Mouse (Mus musculus): ENCODE results near the gene Slc50a1. TPM values are rescaled to one million over a fixed set of nuclear protein-coding genes. Genes with fewer than 3 reads are reported as not detected.

Gene Slc50a1
- polyA plus RNA-seq, 1 experiment from 2014 or later = 38.1 TPM

DNA sequence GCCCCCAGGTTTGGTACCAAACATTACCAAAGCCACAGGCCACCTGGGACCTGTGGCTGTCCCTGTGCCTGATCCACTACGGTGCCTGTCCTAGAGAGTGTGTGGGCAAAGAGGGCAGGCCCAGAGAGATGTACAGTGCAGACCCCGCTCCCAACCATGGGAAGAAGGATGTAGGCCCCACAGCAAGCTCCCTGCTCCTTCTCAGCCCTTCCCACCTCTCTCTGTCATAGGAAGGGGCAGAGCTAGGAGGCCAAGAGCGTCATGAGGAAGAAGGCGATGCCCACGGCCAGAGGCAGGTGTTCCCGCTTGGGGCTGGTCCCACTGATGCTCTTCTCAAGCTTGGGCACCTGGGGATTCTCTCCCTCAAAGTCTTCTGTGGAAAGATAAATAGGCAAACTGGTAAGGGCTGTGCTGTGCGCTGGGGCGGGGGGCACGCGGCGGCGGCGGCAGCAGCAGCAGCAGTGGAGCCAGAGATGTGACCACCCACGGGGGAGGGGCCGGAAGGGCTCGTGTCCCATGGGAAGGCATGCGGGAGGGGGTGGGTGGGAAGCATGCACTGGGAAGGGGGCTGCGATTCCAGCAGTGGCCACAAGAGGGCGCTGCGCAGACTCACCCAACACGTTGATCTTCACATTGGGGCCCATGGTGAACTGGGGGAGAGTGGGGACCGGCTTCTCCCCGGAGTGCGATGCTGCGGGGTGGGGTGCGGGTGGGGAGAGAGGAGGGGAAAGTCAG lies 45.0 kb upstream of the Slc50a1 start:
- H3K9me3 ChIP-seq (ENCODE audit: control insufficient read depth, low read length) = no peaks in the 10 kb centered on the region
- peaks cover 27% of the 10 kb centered on the region for H3K27me3 ChIP-seq (ENCODE audit: control insufficient read depth, insufficient read depth, low read length)
- peak; percentile 84 for DNase-seq
- H3K4me3 ChIP-seq (replicated peaks; ENCODE audit: low read depth, low read length) = 0 out of 2 replicates have a peak overlapping the region, but pooled peaks have one; percentile 12
- 7% methylated on average over 26 of the region's 26 CpGs for WGBS
- H3K4me2 ChIP-seq (ENCODE audit: low read length) = peak overlapping the region; percentile 45
- H3K9ac ChIP-seq (replicated peaks; ENCODE audit: low read length) = 0 out of 2 replicates have a peak overlapping the region, but pooled peaks have one; percentile 25
- 0 out of 2 replicates have a peak, but pooled peaks have one; percentile 15 for ATAC-seq (ENCODE audit: low FRiP score, low TSS enrichment)
- H3K27ac ChIP-seq (replicated peaks; ENCODE audit: low read depth, low read length) = no peak overlapping the region
- peaks cover 42% of the 10 kb centered on the region for H3K4me1 ChIP-seq (ENCODE audit: control insufficient read depth, insufficient read depth, low read length)
- H3K36me3 ChIP-seq (ENCODE audit: control insufficient read depth, insufficient read depth, low read length) = peaks cover 22% of the 10 kb centered on the region

DNA sequence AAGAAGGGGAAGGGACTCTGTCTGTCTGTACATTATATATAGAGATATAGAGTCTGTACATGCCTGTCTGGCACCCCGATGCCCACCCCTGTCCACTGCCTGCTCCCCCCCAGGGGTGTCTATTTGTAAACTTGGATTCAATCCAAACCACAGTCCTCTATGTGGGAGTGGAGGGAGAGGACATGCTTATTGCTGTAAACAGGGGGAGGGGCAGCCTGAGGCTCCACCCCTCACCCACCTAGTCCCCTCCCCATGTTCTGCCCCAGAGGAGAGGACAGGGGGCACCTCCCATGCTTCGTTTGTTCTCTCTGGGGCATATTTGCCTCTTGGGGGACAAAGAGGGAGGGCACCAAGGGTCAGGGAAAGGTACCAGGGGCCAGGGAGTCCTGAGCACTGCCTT lies 44.4 kb upstream of the Slc50a1 start:
- H3K4me2 ChIP-seq (ENCODE audit: low read length) = peak overlapping the region; percentile 45; the same call in 1 of the 2 replicates
- peaks cover 22% of the 10 kb centered on the region for H3K36me3 ChIP-seq (ENCODE audit: control insufficient read depth, insufficient read depth, low read length)
- DNase-seq (no peak), ATAC-seq (ENCODE audit: low FRiP score, low TSS enrichment) (no peak)
- WGBS = 29% methylated on average over 2 of the region's 2 CpGs
- no peak overlapping the region for H3K9ac ChIP-seq (replicated peaks; ENCODE audit: low read length)
- no peak overlapping the region for H3K27ac ChIP-seq (replicated peaks; ENCODE audit: low read depth, low read length)
- no peak overlapping the region for H3K4me3 ChIP-seq (replicated peaks; ENCODE audit: low read depth, low read length)
- H3K9me3 ChIP-seq (ENCODE audit: control insufficient read depth, low read length) = no peaks in the 10 kb centered on the region
- H3K27me3 ChIP-seq (ENCODE audit: control insufficient read depth, insufficient read depth, low read length) = peaks cover 27% of the 10 kb centered on the region
- H3K4me1 ChIP-seq (ENCODE audit: control insufficient read depth, insufficient read depth, low read length) = peaks cover 37% of the 10 kb centered on the region

DNA sequence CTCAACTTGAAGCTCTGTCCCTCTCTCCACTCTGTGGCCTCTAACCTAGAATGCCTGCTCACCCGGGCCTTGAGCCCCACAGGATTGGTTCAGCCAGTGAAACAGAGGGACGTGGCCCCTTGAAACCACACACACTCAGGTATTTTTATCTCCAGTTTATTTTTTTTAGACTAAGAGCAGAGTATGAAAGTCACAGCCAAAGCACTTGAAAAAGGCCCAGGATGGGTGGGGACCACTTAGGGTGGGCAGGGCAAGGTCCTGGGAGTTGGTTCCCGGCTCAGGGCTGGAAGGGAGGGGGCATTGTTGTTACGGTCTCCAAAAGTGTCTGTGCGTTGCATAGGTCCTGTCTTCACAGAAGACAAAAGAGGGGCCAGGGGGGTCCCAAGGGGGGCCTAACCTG lies 44.0 kb upstream of the Slc50a1 start:
- H3K27me3 ChIP-seq (ENCODE audit: control insufficient read depth, insufficient read depth, low read length) = peaks cover 23% of the 10 kb centered on the region
- H3K4me2 ChIP-seq (ENCODE audit: low read length) = no peak overlapping the region
- DNase-seq (no peak), ATAC-seq (ENCODE audit: low FRiP score, low TSS enrichment) (no peak)
- peaks cover 22% of the 10 kb centered on the region for H3K36me3 ChIP-seq (ENCODE audit: control insufficient read depth, insufficient read depth, low read length)
- no peak overlapping the region for H3K27ac ChIP-seq (replicated peaks; ENCODE audit: low read depth, low read length)
- H3K4me1 ChIP-seq (ENCODE audit: control insufficient read depth, insufficient read depth, low read length) = peaks cover 33% of the 10 kb centered on the region
- no peak overlapping the region for H3K9ac ChIP-seq (replicated peaks; ENCODE audit: low read length)
- 70% methylated on average over 5 of the region's 5 CpGs for WGBS
- H3K9me3 ChIP-seq (ENCODE audit: control insufficient read depth, low read length) = no peaks in the 10 kb centered on the region
- no peak overlapping the region for H3K4me3 ChIP-seq (replicated peaks; ENCODE audit: low read depth, low read length)

DNA sequence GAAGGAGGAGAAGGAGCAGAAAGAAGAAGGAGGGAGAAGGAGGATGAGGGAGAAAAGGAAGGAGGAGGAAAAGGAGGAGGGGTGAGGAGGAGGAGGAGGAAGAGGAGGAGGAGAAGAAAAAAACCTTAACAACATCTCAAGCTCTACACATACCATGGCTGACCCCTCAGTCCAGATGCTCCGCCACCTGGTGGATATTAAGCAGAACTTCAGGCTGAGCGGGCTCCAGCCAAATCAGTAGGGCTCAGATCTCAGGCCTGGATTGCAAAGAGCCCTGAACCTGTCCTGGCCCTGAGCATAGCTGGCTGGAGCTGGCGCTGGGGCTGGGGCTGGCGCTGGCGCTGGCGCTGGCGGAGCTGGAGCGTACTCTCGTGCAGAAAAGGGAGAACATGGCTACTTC lies 37.7 kb upstream of the Slc50a1 start:
- H3K4me2 ChIP-seq (ENCODE audit: low read length) = no peak overlapping the region
- WGBS = 3% methylated on average over 9 of the region's 9 CpGs

DNA sequence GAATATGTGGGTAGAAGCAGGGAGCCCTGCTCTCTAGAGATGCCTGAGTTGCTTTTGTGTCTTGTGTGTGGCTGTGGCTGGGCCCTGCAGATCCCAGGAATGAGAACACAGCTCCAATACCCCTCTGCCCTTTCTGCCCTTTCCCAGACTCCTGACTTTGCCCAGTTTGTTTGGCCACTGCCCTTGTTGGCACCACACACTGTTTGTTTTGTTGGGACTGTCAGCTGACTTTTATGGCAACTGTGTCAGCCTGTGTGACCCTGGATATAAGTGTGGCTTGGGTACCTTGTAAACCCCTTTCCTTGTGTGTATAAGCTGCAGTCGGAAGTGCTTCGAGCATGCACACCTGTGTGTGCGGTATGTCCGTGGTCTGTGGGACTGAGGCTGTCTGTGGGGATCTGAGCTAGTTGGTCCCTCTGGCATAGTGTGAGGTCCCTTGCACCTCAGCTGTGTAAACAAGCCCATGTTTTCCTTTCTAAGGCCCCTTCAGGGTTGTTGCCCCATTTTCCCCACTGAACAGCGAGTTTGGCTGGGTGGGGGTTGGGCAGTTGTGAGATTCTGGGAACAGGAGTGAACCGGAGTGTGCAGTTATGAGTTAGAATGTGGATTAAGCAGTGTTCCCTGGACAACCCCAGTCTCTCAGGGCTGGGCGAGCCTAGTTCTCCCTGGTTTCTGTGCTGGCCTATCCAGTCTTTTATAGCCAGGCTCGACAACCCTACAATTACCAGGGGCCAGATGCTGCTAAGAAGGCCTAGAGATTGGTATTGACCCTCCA lies 35.4 kb upstream of the Slc50a1 start:
- Histone ChIP-seq H3K36me3 (ENCODE audit: control insufficient read depth, insufficient read depth, low read length) (no peaks in the 10 kb centered on the region), H3K27ac (replicated peaks; ENCODE audit: low read depth, low read length) (no peak overlapping the region), H3K9ac (replicated peaks; ENCODE audit: low read length) (no peak overlapping the region), H3K27me3 (ENCODE audit: control insufficient read depth, insufficient read depth, low read length) (no peaks in the 10 kb centered on the region), H3K9me3 (ENCODE audit: control insufficient read depth, low read length) (no peaks in the 10 kb centered on the region), H3K4me1 (ENCODE audit: control insufficient read depth, insufficient read depth, low read length) (no peaks in the 10 kb centered on the region), H3K4me3 (replicated peaks; ENCODE audit: low read depth, low read length) (no peak overlapping the region), H3K4me2 (ENCODE audit: low read length) (no peak overlapping the region)
- DNase-seq (no peak), ATAC-seq (ENCODE audit: low FRiP score, low TSS enrichment) (no peak)
- 79% methylated on average over 8 of the region's 8 CpGs for WGBS

More for the DNA sequence above, 37.7 kb upstream of the Slc50a1 start:
- DNase-seq (peak; percentile 90), ATAC-seq (ENCODE audit: low FRiP score, low TSS enrichment) (peak; percentile 50; the same call in 1 of the 2 replicates)
- H3K27me3 ChIP-seq (ENCODE audit: control insufficient read depth, insufficient read depth, low read length) = no peaks in the 10 kb centered on the region
- H3K9ac ChIP-seq (replicated peaks; ENCODE audit: low read length) = no peak overlapping the region
- no peak overlapping the region for H3K4me3 ChIP-seq (replicated peaks; ENCODE audit: low read depth, low read length)
- no peak overlapping the region for H3K27ac ChIP-seq (replicated peaks; ENCODE audit: low read depth, low read length)
- H3K9me3 ChIP-seq (ENCODE audit: control insufficient read depth, low read length) = no peaks in the 10 kb centered on the region
- 0 out of 2 replicates have a peak, but pooled peaks cover 2% of the 10 kb centered on the region for H3K36me3 ChIP-seq (ENCODE audit: control insufficient read depth, insufficient read depth, low read length)
- no peaks in the 10 kb centered on the region for H3K4me1 ChIP-seq (ENCODE audit: control insufficient read depth, insufficient read depth, low read length)

DNA sequence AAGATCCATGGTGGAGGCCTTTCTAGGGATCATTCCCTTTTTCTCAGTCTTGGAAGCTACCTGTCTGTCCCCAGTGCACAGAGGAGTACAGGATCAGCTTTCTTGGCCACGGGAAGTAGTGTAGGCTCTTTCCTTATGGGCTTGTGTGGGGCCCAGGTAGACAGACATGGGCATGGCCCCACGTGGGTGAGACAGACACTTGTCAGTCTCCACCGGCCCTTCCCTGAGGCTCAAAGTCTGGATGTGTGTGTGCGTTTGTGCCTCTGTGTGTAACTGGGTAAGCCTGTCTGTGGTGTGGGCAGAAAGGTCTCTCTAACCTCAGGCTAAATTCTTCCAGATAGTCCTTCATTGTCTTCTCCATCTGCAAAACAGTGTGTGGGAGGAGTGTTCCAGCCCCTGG lies 34.7 kb upstream of the Slc50a1 start:
- no peak overlapping the region for H3K4me2 ChIP-seq (ENCODE audit: low read length)
- no peak overlapping the region for H3K4me3 ChIP-seq (replicated peaks; ENCODE audit: low read depth, low read length)
- DNase-seq (no peak), ATAC-seq (ENCODE audit: low FRiP score, low TSS enrichment) (no peak)
- WGBS = 72% methylated on average over 4 of the region's 4 CpGs
- no peaks in the 10 kb centered on the region for H3K27me3 ChIP-seq (ENCODE audit: control insufficient read depth, insufficient read depth, low read length)
- no peaks in the 10 kb centered on the region for H3K4me1 ChIP-seq (ENCODE audit: control insufficient read depth, insufficient read depth, low read length)
- no peaks in the 10 kb centered on the region for H3K36me3 ChIP-seq (ENCODE audit: control insufficient read depth, insufficient read depth, low read length)
- no peak overlapping the region for H3K9ac ChIP-seq (replicated peaks; ENCODE audit: low read length)
- H3K9me3 ChIP-seq (ENCODE audit: control insufficient read depth, low read length) = no peaks in the 10 kb centered on the region
- no peak overlapping the region for H3K27ac ChIP-seq (replicated peaks; ENCODE audit: low read depth, low read length)

DNA sequence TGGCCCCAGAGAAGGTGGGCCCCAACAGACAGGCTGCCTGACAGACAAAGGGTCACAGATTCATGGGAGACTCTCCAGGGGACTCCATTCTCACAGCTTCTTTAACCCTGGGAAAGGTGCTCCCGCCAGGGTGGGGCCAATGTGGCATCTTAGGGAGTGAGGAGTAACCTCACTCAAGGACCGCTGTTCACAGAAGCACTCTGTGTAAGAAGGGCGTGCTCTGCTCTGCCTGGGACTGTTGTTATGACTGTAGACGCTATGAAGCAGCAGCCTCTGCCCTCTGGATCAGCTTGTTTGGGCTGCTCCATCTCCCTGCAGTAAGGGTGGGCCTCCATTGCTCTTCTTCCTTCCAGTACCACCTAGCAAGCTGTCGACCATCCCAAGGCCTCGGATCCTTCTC lies 34.1 kb upstream of the Slc50a1 start:
- no peak overlapping the region for H3K27ac ChIP-seq (replicated peaks; ENCODE audit: low read depth, low read length)
- no peak for ATAC-seq (ENCODE audit: low FRiP score, low TSS enrichment)
- H3K36me3 ChIP-seq (ENCODE audit: control insufficient read depth, insufficient read depth, low read length) = no peaks in the 10 kb centered on the region
- H3K27me3 ChIP-seq (ENCODE audit: control insufficient read depth, insufficient read depth, low read length) = no peaks in the 10 kb centered on the region
- no peaks in the 10 kb centered on the region for H3K9me3 ChIP-seq (ENCODE audit: control insufficient read depth, low read length)
- 64% methylated on average over 6 of the region's 6 CpGs for WGBS
- no peak overlapping the region for H3K9ac ChIP-seq (replicated peaks; ENCODE audit: low read length)
- no peak for DNase-seq
- H3K4me1 ChIP-seq (ENCODE audit: control insufficient read depth, insufficient read depth, low read length) = no peaks in the 10 kb centered on the region
- H3K4me3 ChIP-seq (replicated peaks; ENCODE audit: low read depth, low read length) = no peak overlapping the region
- no peak overlapping the region for H3K4me2 ChIP-seq (ENCODE audit: low read length)

DNA sequence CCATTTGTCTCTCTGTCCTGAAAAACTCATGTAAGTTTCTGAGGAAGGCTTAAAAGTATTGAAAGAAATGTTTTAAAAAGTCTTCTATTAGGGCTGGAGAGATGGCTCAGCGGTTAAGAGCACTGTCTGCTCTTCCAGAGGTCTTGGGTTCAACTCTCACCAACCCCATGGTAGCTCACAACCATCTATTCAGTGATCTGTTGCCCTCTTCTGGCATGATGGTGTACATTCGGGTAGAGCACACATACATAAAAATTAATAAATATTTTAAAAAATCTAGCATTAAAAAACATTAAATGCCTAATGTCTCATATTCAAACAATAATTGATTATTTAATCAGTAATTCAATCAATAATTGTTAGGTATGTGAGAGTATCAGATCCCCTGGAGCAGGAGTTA lies 30.1 kb upstream of the Slc50a1 start:
- Histone ChIP-seq H3K9ac (replicated peaks; ENCODE audit: low read length) (no peak overlapping the region), H3K36me3 (ENCODE audit: control insufficient read depth, insufficient read depth, low read length) (no peaks in the 10 kb centered on the region), H3K4me3 (replicated peaks; ENCODE audit: low read depth, low read length) (no peak overlapping the region), H3K9me3 (ENCODE audit: control insufficient read depth, low read length) (no peaks in the 10 kb centered on the region), H3K4me2 (ENCODE audit: low read length) (no peak overlapping the region), H3K27ac (replicated peaks; ENCODE audit: low read depth, low read length) (no peak overlapping the region), H3K4me1 (ENCODE audit: control insufficient read depth, insufficient read depth, low read length) (no peaks in the 10 kb centered on the region), H3K27me3 (ENCODE audit: control insufficient read depth, insufficient read depth, low read length) (0 out of 2 replicates have a peak, but pooled peaks cover 5% of the 10 kb centered on the region)
- DNase-seq (no peak), ATAC-seq (ENCODE audit: low FRiP score, low TSS enrichment) (no peak)
- WGBS = 61% methylated on average over 2 of the region's 2 CpGs
